Mouse (Mus musculus): ENCODE measurements around the gene Eya3. TPM values are rescaled to one million over a fixed set of nuclear protein-coding genes. Genes with fewer than 3 reads are reported as not detected.
"Not testable (repeated sequence)": the region's sequence is repeated elsewhere in the genome, so short reads cannot be mapped to it uniquely, and the experiment has no call there.

Eya3 gene
- 13.8 and 20.5 TPM in 2 replicates for polyA plus RNA-seq (2012; ENCODE audit: insufficient read depth, insufficient read length, missing spikeins)

- Histone ChIP-seq H3K4me3 (ENCODE audit: insufficient read depth, low read depth, low read length) (peak within 1 kb of the TSS; percentile 88), H3K4me1 (ENCODE audit: control insufficient read depth, insufficient read depth, insufficient read length, low read length) (no peaks in the 10 kb centered on the region; the same call in 1 of the 2 replicates), H3K27ac (replicated peaks; ENCODE audit: low read depth, low read length) (peak within 1 kb of the TSS; percentile 51)
These were observed at the start of gene Eya3 for GRCm38 (mm10) chr4:132638461-132639190. Gene Eya3, plus strand, starts transcription at chr4:132638987.

DNA sequence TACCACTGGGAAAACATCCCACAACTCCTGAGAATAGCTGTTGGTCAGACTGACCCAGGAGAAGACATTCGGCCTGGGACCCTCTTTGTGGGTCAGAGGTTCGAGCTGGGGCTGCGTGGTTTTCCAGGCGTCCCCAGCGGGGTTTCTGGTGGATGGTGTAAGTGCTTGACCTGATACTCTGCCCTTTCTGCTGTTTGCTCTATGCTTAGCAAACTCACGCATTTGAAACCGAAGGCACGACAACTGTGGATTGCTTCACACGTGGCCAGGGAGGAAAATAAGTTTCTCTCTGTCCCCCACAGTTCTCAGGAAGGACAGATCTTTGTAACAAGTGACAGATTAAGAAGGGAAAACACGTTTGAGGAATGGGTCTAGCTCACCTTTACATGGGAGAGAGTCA, 48.1 kb upstream of the Eya3 start:
- Histone ChIP-seq H3K4me3 (ENCODE audit: insufficient read depth, low read depth, low read length) (no peak overlapping the region), H3K27ac (replicated peaks; ENCODE audit: low read depth, low read length) (no peak overlapping the region)

DNA sequence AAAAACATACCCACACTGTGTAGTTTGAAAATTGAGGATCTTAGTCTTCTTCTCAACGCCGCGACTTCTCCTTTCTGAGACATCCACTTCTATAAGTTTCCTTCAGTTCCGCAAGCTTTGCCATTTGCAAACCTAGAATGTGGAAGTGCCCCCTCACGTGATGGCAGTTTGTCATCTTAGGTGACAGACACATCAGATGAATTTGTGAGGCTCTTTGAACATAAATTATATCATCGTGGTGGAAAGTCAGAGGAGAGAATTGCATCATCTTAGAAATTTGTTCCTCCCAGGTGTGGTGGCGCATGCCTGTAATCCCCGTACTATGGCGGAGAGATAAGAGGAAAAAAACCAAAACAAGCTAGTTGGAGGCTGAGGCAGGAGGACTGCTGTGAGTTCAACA, 45.8 kb upstream of the Eya3 start:
- Histone ChIP-seq H3K4me3 (ENCODE audit: insufficient read depth, low read depth, low read length) (no peak overlapping the region), H3K27ac (replicated peaks; ENCODE audit: low read depth, low read length) (peak overlapping the region; percentile 77), H3K4me1 (ENCODE audit: control insufficient read depth, insufficient read depth, insufficient read length, low read length) (no peaks in the 10 kb centered on the region)

More for the DNA sequence above, 48.1 kb upstream of the Eya3 start:
- H3K4me1 ChIP-seq (ENCODE audit: control insufficient read depth, insufficient read depth, insufficient read length, low read length) = no peaks in the 10 kb centered on the region

- H3K4me1 ChIP-seq (ENCODE audit: control insufficient read depth, insufficient read depth, insufficient read length, low read length) = no peaks in the 10 kb centered on the region
- H3K27ac ChIP-seq (replicated peaks; ENCODE audit: low read depth, low read length) = peak overlapping the region; percentile 53; the same call in 1 of the 2 replicates
- no peak overlapping the region for H3K4me3 ChIP-seq (ENCODE audit: insufficient read depth, low read depth, low read length)
These were observed 44.6 kb upstream of the Eya3 start for GRCm38 (mm10) chr4:132594191-132594590.

GRCm38 (mm10) chr4:132598861-132599260, 39.9 kb upstream of the Eya3 start:
- H3K4me1 ChIP-seq (ENCODE audit: control insufficient read depth, insufficient read depth, insufficient read length, low read length) = no peaks in the 10 kb centered on the region
- no peak overlapping the region for H3K27ac ChIP-seq (replicated peaks; ENCODE audit: low read depth, low read length)
- H3K4me3 ChIP-seq (ENCODE audit: insufficient read depth, low read depth, low read length) = no peak overlapping the region

DNA sequence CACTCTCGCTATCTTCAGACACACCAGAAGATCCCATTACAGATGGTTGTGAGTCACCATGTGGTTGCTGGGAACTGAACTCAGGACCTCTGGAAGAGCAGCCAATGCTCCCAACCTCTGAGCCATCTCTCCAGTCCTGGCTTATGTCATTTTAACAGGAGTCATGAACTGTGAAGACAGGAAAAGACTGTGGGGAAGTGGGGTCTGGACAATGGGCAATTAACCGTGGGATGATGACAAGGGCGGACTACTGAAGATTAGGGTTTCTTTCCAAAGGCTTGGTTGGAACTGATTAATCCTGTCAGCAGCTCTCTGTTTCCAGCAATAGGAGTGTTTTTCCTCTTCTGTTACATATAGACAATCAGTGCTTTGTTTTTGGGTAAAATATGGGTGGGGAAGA, 39.0 kb upstream of the Eya3 start:
- H3K4me1 ChIP-seq (ENCODE audit: control insufficient read depth, insufficient read depth, insufficient read length, low read length) = no peaks in the 10 kb centered on the region
- H3K4me3 ChIP-seq (ENCODE audit: insufficient read depth, low read depth, low read length) = no peak overlapping the region
- H3K27ac ChIP-seq (replicated peaks; ENCODE audit: low read depth, low read length) = no peak overlapping the region

- Histone ChIP-seq H3K27ac (replicated peaks; ENCODE audit: low read depth, low read length) (peak overlapping the region; percentile 45; the same call in 1 of the 2 replicates), H3K4me3 (ENCODE audit: insufficient read depth, low read depth, low read length) (no peak overlapping the region), H3K4me1 (ENCODE audit: control insufficient read depth, insufficient read depth, insufficient read length, low read length) (no peaks in the 10 kb centered on the region)
These were observed 38.3 kb upstream of the Eya3 start for GRCm38 (mm10) chr4:132600465-132600864.

DNA sequence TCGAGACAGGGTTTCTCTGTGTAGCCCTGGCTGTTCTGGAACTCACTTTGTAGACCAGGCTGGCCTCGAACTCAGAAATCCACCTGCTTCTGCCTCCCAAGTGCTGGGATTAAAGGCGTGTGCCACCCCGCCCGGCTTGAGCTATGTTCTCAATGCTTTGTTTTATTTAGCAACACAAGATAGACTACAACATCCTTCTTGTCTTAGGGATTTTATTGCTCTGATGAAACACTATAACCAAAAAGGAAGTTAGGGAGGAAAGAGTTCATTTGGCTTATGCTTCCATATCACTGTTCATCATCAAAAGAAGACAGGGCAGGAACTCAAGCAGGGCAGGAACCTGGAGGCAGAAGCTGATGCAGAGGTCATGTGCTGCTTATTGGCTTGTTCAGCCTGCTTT, 37.5 kb upstream of the Eya3 start:
- H3K4me3 ChIP-seq (ENCODE audit: insufficient read depth, low read depth, low read length); H3K4me1 ChIP-seq (ENCODE audit: control insufficient read depth, insufficient read depth, insufficient read length, low read length): not testable (repeated sequence)
- peak overlapping the region; percentile 39 for H3K27ac ChIP-seq (replicated peaks; ENCODE audit: low read depth, low read length)

DNA sequence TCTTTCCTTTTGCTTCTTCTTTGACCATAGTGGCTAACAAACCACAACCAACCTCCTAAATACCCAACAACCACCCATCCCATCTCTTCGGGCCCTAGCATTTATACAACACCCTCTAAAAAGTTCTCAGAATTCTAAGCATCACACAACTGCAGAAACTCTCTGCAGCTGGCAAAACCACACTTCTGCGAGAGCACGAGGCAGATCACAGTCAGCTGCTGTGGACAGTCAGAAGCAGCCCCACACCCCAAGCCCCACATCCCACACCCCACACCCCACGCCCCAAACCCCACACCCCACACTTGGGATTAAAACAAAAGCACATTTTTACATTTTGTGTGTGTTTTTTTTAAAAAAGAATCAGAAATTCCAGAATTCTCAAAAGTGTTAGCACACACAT, 35.3 kb upstream of the Eya3 start:
- Histone ChIP-seq H3K4me3 (ENCODE audit: insufficient read depth, low read depth, low read length) (no peak overlapping the region), H3K4me1 (ENCODE audit: control insufficient read depth, insufficient read depth, insufficient read length, low read length) (no peaks in the 10 kb centered on the region), H3K27ac (replicated peaks; ENCODE audit: low read depth, low read length) (no peak overlapping the region)

DNA sequence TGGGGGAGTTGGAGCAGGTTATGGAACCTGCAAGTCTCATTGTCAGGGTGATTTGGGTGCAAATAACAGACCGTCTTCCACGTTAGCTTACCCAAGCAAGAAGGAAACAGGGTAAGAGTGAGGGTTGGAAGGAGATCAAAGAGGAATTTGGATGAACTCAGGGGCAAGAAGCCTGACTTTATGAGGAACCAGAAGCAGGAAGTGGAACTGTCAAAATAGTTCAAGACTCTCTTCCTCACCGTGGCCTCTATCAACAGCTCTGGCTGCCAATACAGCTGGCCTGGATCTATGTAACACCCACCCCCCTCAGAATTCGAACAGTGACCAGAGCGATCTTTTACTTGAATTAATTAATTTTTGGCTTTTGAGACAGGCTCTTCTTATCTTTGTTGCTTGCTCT, 33.0 kb upstream of the Eya3 start:
- H3K27ac ChIP-seq (replicated peaks; ENCODE audit: low read depth, low read length) = peak overlapping the region; percentile 75
- H3K4me3 ChIP-seq (ENCODE audit: insufficient read depth, low read depth, low read length) = no peak overlapping the region
- H3K4me1 ChIP-seq (ENCODE audit: control insufficient read depth, insufficient read depth, insufficient read length, low read length) = no peaks in the 10 kb centered on the region

DNA sequence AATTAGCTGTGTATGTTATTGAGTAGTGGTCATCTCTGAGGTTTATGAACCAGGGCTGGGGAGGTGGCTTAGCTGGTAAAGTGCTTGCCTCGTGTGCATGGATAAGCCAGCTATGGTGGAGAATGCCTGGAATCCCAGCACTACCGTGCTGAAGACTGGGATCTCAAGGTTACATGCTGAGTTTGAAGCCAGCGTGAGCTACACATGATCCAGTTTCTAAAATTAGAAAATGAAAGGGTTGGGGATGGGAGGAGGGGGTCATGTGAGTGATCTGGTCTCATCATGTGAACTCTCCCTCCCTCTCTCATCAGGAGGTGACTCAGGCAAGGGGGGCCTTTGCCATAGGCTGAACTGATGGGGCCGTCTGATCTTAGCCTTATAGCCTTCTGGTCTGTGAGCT, 30.6 kb upstream of the Eya3 start:
- 0 out of 2 replicates have a peak overlapping the region, but pooled peaks have one; percentile 21 for H3K27ac ChIP-seq (replicated peaks; ENCODE audit: low read depth, low read length)
- no peaks in the 10 kb centered on the region for H3K4me1 ChIP-seq (ENCODE audit: control insufficient read depth, insufficient read depth, insufficient read length, low read length)
- no peak overlapping the region for H3K4me3 ChIP-seq (ENCODE audit: insufficient read depth, low read depth, low read length)

DNA sequence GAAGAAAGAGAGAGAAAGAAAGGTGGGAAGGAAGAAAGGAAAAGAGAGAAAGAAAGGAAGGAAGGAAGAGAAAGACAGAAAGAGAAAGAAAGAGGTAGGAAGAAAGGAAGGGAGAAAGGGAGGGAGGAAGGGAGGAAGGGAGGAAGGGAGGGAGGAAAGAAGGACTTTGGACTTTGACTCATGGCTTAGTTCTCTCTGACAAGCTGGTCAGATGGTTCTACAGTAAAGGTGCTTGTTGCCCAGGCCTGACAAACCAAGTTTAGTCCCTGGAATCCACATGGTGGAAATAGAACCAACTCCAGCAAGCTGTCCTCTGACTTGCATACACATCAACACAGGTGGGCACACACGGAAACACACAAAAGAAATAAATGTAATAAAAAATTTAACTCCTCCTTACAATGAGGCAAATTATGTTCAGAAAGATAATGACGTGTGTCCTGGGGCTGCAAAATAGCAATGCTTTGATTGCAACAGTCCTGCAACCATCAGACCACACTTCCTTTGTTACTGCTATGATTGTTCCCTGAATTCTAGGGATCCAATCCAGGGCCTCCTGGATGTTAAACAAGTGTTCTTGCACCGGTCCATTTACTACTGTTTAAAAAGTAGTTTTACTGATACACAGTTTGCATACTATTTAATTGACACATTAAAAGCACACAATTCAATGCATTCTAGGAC, 28.3 kb upstream of the Eya3 start:
- no peak overlapping the region for H3K4me3 ChIP-seq (ENCODE audit: insufficient read depth, low read depth, low read length)
- H3K27ac ChIP-seq (replicated peaks; ENCODE audit: low read depth, low read length) = 0 out of 2 replicates have a peak overlapping the region, but pooled peaks have one; percentile 29
- H3K4me1 ChIP-seq (ENCODE audit: control insufficient read depth, insufficient read depth, insufficient read length, low read length) = no peaks in the 10 kb centered on the region

- Histone ChIP-seq H3K27ac (replicated peaks; ENCODE audit: low read depth, low read length) (peak overlapping the region; percentile 11), H3K4me1 (ENCODE audit: control insufficient read depth, insufficient read depth, insufficient read length, low read length) (no peaks in the 10 kb centered on the region), H3K4me3 (ENCODE audit: insufficient read depth, low read depth, low read length) (no peak overlapping the region)
These were observed 27.5 kb upstream of the Eya3 start for GRCm38 (mm10) chr4:132611320-132611719.

- Histone ChIP-seq H3K4me1 (ENCODE audit: control insufficient read depth, insufficient read depth, insufficient read length, low read length) (peaks cover 5% of the 10 kb centered on the region; the same call in 1 of the 2 replicates), H3K27ac (replicated peaks; ENCODE audit: low read depth, low read length) (peak overlapping the region; percentile 57), H3K4me3 (ENCODE audit: insufficient read depth, low read depth, low read length) (no peak overlapping the region)
These were observed 20.9 kb upstream of the Eya3 start for GRCm38 (mm10) chr4:132617873-132618272.

DNA sequence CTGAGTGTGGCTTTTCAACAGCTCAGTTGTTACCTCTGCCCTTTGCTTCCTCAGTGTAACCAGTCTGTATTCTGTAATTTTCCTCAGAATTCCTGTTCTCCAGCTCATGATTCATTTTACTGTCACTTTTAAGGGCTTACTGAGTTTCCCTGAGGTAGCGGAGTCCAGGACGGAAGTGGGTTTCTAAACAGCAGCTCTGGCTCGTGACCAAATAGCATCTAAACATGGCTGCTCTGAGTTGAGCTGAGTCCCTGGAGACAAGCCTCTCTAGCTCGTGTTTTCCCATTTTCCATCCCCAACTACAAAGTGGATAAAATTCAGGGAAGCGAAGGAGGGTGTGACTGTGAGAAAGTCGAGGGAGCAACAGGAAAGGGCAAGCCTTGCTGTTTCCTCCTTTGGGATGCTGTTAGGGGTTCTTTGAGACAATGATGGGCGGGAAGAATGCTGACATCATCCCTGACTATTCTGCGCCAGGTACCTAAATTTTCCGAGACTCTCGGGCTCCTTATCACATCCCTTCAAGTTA, 19.9 kb upstream of the Eya3 start:
- Histone ChIP-seq H3K27ac (replicated peaks; ENCODE audit: low read depth, low read length) (peak overlapping the region; percentile 28), H3K4me3 (ENCODE audit: insufficient read depth, low read depth, low read length) (no peak overlapping the region), H3K4me1 (ENCODE audit: control insufficient read depth, insufficient read depth, insufficient read length, low read length) (peaks cover 5% of the 10 kb centered on the region; the same call in 1 of the 2 replicates)

Measured in brown adipose tissue, adult 24 weeks (tissue).